Mouse (Mus musculus) stomach, embryonic 14.5 days (tissue): ENCODE results near the gene Ptprcap. TPM values are rescaled to one million over a fixed set of nuclear protein-coding genes. Genes with fewer than 3 reads are reported as not detected.

Experiments
- ATAC-seq: fragments of 200-750 bp; cut with Nextera tagmentation; 2 replicates; pipeline ENCODE4 v1.8.0; 2017; ENCODE audit warnings: low read depth, moderate TSS enrichment; ENCODE audit not compliant: insufficient number of reproducible peaks, insufficient read depth, low FRiP score
- H3K27ac ChIP-seq: fragments of 300-500 bp; sonication (generic); 2 replicates; pipeline ENCODE4 v1.5.1; 2014; ENCODE audit warnings: mild to moderate bottlenecking, low read length, moderate library complexity, mixed read lengths
- H3K27me3 ChIP-seq: fragments of 300-500 bp; sonication (generic); 2 replicates; pipeline ENCODE4 v1.6.1; 2014; ENCODE audit warnings: low read length, control low read depth, mixed read lengths; ENCODE audit not compliant: control insufficient read depth, insufficient read depth
- H3K36me3 ChIP-seq: fragments of 300-500 bp; sonication (generic); 2 replicates; pipeline ENCODE4 v1.6.1; 2014; ENCODE audit warnings: mild to moderate bottlenecking, control low read depth, low read length, moderate library complexity, mixed read lengths; ENCODE audit not compliant: control insufficient read depth, insufficient read depth
- H3K4me1 ChIP-seq: fragments of 300-500 bp; sonication (generic); 2 replicates; pipeline ENCODE4 v1.6.1; 2014; ENCODE audit warnings: low read length, control low read depth, mixed read lengths; ENCODE audit not compliant: control insufficient read depth, insufficient read depth
- H3K4me2 ChIP-seq: fragments of 300-500 bp; sonication (generic); replicated peaks from 2 replicates; pipeline ENCODE4 v1.6.1; 2014; ENCODE audit warnings: low read depth, low read length, control low read depth
- H3K4me3 ChIP-seq: fragments of 300-500 bp; sonication (generic); 2 replicates; pipeline ENCODE4 v1.5.1; 2014; ENCODE audit warnings: low read depth, low read length, control low read depth
- H3K9ac ChIP-seq: fragments of 300-500 bp; sonication (generic); replicated peaks from 2 replicates; pipeline ENCODE4 v1.6.1; 2014; ENCODE audit warnings: low read depth, mild to moderate bottlenecking, control low read depth, low read length, moderate library complexity, mixed read lengths
- H3K9me3 ChIP-seq: fragments of 300-500 bp; sonication (generic); 2 replicates; pipeline ENCODE4 v1.6.1; 2016; ENCODE audit warnings: low read depth, low read length, control low read depth; ENCODE audit not compliant: control insufficient read depth
- WGBS: fragments of 180-500 bp; shearing (Covaris S2); extraction: QIAGEN DNeasy Blood & Tissue Kit; methylation state at CpG from one replicate; pipeline ENCODE4 v1.1.7; 2014; 5-methylcytosine and 5-hydroxymethylcytosine counted together
- polyA plus RNA-seq: library from polyadenylated mRNA; unstranded; fragments of >200 nt; fragmentation: Nextera tagmentation; extraction: Ambion mirVana; gene quantifications from 2 replicates; pipeline ENCODE4 v1.2.1, GENCODE M21; 2014

Ptprcap gene
- polyA plus RNA-seq, 1 experiment from 2014 or later = 1.9 TPM

DNA sequence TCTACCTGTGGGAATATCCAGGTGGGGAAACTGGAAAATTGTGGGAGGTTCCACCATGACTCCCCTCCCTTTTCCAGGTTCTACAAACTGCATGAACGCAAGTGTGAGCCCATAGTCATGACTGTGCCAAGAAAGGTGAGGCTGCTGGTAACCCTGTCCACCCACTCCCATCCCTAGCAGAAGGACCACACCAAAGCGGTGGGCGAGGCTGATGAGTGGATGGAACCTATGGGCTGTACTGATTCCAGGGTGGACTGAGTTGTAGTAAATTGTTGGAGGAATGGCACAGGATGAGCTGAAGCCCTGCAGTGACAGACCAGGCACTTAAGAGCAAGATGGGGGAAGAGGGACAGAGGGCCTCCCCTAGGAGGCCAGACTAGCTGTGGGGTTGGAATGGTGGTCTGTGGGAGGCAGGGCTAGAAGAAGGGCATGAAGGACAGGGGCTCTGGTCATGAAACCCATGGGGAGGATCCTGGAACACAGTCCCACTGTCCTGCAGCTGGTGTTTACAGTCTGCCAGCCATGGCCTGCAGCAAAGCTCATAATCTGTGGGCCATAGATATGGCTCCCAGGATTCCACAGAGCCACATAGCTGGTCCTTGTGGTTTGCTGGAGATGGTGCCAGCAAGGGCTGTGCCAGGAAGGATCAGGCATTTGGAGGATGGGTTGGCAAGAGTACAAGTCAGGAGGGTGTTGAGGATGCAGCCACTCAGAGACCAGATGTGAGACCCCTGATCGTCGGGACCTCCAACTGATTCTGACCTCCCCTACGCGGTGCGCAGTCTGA is 766 bp upstream of the Ptprcap start:
- Histone ChIP-seq H3K4me2 (no peak overlapping the region), H3K27me3 (no peaks in the 10 kb centered on the region), H3K9me3 (no peaks in the 10 kb centered on the region), H3K27ac (no peak overlapping the region), H3K36me3 (peaks cover 36% of the 10 kb centered on the region), H3K9ac (no peak overlapping the region), H3K4me3 (no peak overlapping the region), H3K4me1 (peaks cover 19% of the 10 kb centered on the region)
- 79% methylated on average over 8 of the region's 8 CpGs for WGBS
- no peak for ATAC-seq

DNA sequence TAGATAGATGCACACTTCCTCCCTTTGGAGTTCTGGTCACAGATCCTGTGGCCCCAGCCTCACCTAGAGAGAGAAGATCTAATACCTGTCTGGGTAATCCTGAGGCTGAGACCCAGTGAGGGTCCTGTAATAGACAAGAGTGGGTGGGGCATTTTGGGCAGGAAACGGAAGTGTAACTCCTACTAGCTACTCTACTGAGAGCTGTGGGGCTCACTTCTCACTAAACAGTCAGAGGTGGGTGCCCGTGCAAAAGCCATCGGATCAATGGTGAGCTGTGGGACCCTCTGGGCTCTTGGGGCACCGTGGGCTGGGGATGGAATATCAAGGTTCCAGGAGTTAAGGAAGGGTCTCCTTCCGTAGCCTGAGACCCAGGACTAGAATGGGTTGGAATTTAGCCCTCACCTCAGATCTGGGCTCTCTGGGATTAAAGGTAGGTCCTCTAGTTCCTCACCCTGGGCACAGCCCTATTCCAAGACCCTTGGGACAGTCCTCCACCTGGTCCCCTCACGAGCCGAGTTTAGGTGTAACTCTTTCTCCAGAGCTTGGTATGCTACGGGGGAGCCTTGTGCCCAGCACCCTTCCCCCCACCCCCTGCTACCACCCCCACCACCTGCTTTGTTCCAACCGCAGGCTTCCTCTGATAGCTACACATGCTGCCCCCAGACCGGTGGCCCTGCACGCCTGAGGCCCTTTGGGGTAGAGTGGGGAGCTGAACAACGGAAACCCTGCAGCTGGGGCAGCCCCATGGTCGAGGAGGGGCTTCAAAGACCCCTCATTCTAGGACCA is 1.2 kb downstream of the Ptprcap start:
- Histone ChIP-seq H3K27me3 (no peaks in the 10 kb centered on the region), H3K4me2 (no peak overlapping the region), H3K27ac (no peak overlapping the region), H3K9ac (no peak overlapping the region), H3K4me3 (no peak overlapping the region), H3K4me1 (peaks cover 6% of the 10 kb centered on the region; the same call in 1 of the 2 replicates), H3K9me3 (no peaks in the 10 kb centered on the region), H3K36me3 (peaks cover 49% of the 10 kb centered on the region)
- ATAC-seq = no peak
- 77% methylated on average over 13 of the region's 13 CpGs for WGBS

DNA sequence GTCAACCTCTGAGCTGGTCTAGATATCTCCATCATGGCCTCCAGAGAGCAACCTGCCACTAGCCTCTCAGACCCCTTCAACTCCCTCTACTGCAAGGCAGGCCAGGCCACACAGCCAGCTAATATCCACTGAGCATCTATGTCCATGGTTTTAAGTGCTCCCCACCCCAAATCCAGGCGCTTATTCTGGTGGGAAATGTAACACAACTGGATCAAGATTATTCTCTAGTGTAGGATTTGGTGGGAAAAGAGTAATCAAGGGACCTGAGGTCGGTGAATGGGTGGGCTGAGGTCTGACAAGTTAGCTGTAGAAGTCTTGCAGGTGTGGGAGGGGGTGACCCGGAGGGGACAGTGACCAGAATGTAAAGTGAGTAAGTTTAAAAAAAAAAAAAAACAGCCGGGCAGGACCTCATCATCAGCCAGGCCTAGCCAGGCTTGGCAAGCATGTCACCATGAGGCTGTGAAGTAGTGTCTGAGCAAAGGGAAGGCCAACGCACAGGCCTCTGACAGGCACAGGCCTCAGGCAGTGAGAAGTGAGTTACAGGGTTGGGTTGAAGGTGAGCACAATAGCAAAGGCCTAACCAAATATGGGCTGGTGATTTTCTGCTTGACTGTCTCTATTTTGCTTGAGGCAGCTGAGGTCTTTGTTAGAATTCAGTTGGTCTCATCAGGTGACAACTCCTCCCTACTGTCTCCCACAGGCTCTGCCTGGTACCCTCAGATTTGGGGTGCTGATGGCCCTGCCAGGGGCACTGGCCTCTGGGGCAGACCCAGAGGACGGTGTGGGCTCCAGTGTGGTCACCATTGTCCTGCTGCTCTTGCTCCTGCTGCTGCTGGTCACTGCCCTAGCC is 2.0 kb downstream of the Ptprcap start:
- no peak overlapping the region for H3K27ac ChIP-seq
- ATAC-seq = no peak
- H3K4me2 ChIP-seq = no peak overlapping the region
- H3K4me3 ChIP-seq = no peak overlapping the region
- WGBS = 86% methylated on average over 6 of the region's 6 CpGs
- peaks cover 41% of the 10 kb centered on the region for H3K36me3 ChIP-seq
- no peaks in the 10 kb centered on the region for H3K9me3 ChIP-seq
- no peaks in the 10 kb centered on the region for H3K4me1 ChIP-seq
- no peak overlapping the region for H3K9ac ChIP-seq
- no peaks in the 10 kb centered on the region for H3K27me3 ChIP-seq

DNA sequence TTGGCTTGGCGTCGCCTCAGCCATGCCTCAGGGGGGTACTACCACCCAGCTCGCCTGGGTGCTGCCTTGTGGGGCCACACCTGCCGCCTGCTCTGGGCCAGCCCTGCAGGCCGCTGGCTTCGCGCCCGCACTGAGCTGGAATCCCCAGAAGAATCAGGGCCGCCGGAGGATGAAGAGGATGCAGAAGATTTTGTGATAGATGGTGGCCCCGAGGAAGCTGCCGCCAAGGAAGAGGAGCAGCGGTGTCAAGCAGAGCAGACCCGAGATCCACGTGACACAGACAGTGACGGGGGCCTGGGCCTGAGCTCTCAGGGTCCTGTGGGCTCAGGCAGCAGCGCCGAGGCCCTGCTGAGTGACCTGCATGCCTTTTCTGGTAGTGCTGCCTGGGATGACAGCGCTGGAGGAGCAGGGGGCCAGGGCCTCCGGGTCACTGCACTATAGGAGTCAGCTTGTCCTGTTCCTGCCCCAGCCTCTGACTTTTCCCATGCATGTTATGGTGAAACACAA is 2.7 kb downstream of the Ptprcap start:
- no peak for ATAC-seq

DNA sequence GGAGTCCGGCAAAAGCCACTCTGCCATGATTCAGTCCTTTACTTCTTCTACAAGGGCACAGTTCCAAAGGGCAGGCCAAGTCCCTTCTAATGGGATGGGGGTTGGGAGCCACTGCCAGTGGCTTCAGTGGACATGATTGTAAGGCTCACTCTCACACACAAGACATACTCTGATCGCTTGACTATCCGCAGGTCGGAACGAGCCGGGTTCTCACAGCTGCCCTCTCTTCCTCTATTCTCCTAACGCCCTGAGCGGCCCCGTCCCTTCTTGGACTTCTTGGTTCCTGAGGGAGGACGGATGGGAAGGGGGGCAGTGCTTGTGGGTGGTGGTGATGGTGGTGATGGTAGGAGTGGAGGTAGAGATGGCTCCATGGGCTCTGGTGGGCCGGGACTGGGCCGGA is 3.4 kb downstream of the Ptprcap start:
- Histone ChIP-seq H3K4me2 (no peak overlapping the region), H3K27me3 (no peaks in the 10 kb centered on the region), H3K36me3 (peaks cover 41% of the 10 kb centered on the region), H3K9ac (no peak overlapping the region), H3K27ac (no peak overlapping the region), H3K4me3 (no peak overlapping the region), H3K9me3 (no peaks in the 10 kb centered on the region), H3K4me1 (no peaks in the 10 kb centered on the region)
- 88% methylated on average over 12 of the region's 12 CpGs for WGBS
- ATAC-seq = no peak

More for the DNA sequence above, 2.7 kb downstream of the Ptprcap start:
- H3K27me3 ChIP-seq = no peaks in the 10 kb centered on the region
- no peak overlapping the region for H3K27ac ChIP-seq
- H3K4me1 ChIP-seq = no peaks in the 10 kb centered on the region
- 80% methylated on average over 20 of the region's 20 CpGs for WGBS
- no peak overlapping the region for H3K4me3 ChIP-seq
- no peaks in the 10 kb centered on the region for H3K9me3 ChIP-seq
- peaks cover 38% of the 10 kb centered on the region for H3K36me3 ChIP-seq
- H3K9ac ChIP-seq = no peak overlapping the region
- no peak overlapping the region for H3K4me2 ChIP-seq

DNA sequence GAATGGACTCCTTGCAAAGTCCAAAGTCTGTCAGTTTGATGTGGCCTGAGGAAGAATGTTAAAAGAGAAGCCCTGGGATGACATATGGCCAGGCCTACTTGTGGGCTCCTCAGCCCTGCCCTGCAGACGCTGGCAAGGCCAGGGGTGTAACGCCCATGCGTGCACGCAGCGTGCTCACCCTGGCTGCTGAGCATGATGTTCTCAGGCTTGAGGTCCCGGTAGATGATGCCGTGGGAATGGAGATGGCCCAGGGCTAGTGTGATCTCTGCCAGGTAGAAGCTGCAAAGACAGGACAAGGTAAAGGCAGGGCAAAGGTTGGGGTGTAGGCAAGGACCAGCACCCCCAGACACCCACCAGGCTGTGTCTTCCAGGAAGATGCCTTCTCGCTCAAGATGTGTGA is 5.6 kb downstream of the Ptprcap start:
- Histone ChIP-seq H3K4me1 (peaks cover 14% of the 10 kb centered on the region), H3K9me3 (no peaks in the 10 kb centered on the region), H3K4me3 (no peak overlapping the region), H3K27ac (no peak overlapping the region), H3K4me2 (no peak overlapping the region), H3K36me3 (peaks cover 29% of the 10 kb centered on the region), H3K27me3 (no peaks in the 10 kb centered on the region), H3K9ac (no peak overlapping the region)
- ATAC-seq = no peak
- WGBS = 94% methylated on average over 8 of the region's 8 CpGs

DNA sequence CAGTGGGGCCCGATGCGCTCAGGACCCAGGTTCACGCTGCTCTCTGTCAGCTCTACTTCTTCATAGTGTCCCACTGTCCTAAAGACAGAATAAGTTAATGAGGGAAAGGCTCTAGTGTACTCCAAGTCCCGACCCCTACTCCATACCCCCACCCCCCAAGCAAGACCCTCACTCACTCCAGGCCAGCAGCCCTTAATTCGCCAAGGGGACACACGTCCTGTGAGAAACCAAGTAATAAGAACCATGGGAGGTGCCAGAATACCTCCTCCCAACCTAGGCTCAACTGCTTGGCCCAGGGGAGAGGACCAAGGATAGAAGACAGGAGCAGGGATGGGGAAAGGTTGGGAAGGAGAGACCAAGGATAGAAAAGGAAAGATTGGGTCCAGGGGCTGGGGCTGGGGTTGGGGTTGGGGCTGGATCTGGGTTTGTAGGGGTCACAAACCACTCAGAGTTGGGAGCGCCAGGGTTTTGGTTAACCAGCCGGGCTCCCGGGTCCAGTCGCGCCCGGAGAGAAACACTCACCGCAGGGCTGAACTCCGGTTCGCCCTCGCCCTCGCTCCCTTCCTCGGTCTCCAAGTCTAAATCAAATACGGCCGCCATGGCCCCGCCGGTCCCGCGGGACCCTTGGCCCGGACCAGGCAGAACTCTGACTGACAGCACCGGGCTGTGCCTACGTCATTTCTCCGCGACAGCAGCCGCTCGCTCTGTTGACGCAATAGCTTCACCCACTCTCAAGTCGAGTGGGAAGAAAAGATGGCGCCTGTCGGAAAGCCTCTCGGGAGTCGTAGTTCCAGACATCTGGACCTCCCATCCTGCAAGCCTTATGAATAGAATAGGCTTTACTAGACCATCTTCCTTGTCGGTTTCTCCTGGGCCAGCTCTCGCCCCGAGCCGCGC is 9.5 kb downstream of the Ptprcap start, which contains the start of gene Rps6kb2:
Gene Rps6kb2 (minus strand): TSS at position 709 of the 897 bp plus-strand sequence.
- Histone ChIP-seq H3K9ac (peak within 1 kb of the TSS; percentile 64), H3K4me2 (peak within 1 kb of the TSS; percentile 95), H3K36me3 (peaks cover 18% of the 10 kb centered on the region), H3K4me3 (peak within 1 kb of the TSS; percentile 76), H3K27ac (peak within 1 kb of the TSS; percentile 48), H3K9me3 (no peaks in the 10 kb centered on the region), H3K27me3 (no peaks in the 10 kb centered on the region), H3K4me1 (peaks cover 14% of the 10 kb centered on the region)
- 6% methylated on average over 42 of the region's 42 CpGs for WGBS
- ATAC-seq = peak; percentile 85
